Mouse (Mus musculus): ENCODE results near the gene Ccdc127. TPM values are rescaled to one million over a fixed set of nuclear protein-coding genes. Genes with fewer than 3 reads are reported as not detected.

The Ccdc127 gene
- polyA plus RNA-seq (2012; rRNA removed) = 12.2 and 22.0 TPM in 2 replicates
- 49.4 and 50.3 TPM in 2 replicates for polyA plus RNA-seq (2014; fragmentation: Nextera tagmentation; extraction: Ambion mirVana)

DNA sequence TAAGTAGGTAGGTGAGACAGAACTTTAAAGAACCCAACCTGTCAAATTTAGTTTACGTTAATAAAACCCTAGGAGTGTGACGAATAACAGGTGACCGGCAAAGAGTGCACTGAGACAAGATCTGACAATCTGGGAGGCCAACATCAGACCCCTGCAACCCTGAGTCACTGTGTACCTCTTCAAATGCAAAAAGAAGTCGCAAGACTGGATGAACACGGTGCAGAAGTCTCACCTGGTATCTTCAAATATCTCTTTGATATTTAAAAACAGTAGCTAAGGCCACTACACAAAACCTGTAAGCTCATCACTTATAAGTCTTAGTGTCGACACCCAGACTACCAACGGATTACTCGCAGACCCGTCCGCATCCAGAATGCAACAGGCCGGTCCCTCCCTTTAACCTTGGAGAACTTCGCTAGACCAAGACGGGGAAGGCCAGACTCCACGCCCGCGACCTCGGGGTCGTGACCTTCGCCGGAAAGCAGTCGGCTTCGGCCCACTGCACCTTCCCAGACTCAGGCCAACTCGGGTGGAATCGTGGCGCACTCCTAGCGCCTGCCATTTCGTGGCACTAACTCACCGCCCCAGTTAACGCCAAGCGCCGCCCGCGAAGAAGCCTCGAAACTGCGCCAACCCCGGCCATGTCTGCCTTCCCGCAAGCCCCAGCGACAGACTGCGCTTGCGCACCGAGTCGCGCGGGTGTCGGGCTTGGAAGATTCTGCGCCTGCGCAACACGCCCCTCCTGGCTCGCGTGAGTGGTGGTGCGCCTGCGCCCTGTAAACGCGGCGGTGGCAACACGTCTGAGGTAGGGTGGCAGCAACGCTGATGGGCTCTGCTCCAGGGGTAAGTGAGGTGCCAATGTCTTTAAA, at the start of gene Ccdc127, which contains the start of gene Sdha:
Ccdc127 (plus strand) TSS at position 744 of the 869 bp plus-strand sequence.
Sdha (minus strand) TSS at position 715 of the 869 bp plus-strand sequence.
- peak; percentile 95 for DNase-seq (ENCODE audit: low spot score)

DNA sequence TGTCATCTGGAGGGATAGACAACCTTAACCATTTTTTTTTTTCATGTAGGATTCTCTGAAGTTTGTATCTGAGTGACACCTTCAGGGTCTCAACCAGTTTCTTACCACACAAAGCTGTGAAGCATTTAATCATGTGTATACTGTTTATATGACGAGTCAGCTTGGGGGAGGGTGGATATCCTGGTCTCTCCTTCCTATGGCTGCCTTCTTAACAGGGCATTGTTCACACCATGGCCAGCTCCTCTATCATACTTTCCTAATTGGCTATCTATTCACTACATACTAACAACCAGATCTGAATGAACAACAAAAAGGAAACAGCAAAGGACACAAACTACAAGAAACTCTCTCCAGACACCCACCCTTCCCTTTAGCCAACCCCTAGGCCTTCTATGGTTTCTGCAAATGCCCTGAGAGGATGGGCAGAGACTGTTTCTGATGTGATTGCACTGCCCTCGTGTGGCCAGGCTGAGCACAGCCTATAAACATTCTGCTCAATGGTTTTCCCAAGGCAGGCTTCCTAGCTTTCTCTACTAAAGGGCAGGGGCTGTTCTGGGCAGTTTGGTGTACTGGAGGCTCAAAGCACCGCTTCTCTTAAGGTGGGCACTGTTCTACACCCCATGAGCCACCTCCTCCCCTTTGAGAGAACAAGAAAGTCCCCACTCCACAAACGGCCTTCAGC, 49.0 kb upstream of the Ccdc127 start:
- Histone ChIP-seq H3K27ac (replicated peaks; ENCODE audit: low read depth, low read length) (no peak overlapping the region), H3K9ac (ENCODE audit: low read depth, low read length, severe bottlenecking) (no peak overlapping the region), H3K4me3 (replicated peaks; ENCODE audit: low read length) (no peak overlapping the region), H3K4me2 (replicated peaks; ENCODE audit: low read depth, low read length, severe bottlenecking) (no peak overlapping the region), H3K36me3 (ENCODE audit: control insufficient read depth, insufficient read depth, low read length) (peaks cover 36% of the 10 kb centered on the region), H3K4me1 (ENCODE audit: control insufficient read depth, insufficient read depth, low read length) (no peaks in the 10 kb centered on the region), H3K27me3 (ENCODE audit: control insufficient read depth, insufficient read depth, low read length) (no peaks in the 10 kb centered on the region), H3K9me3 (ENCODE audit: control insufficient read depth, low read length) (no peaks in the 10 kb centered on the region)
- peak; percentile 75; the same call in 1 of the 2 replicates for ATAC-seq (ENCODE audit: low FRiP score, low read depth)
- 42% methylated on average over 4 of the region's 4 CpGs for WGBS
- TF ChIP-seq POLR2A (IDR thresholded peaks at IDR 0.05; ENCODE audit: borderline replicate concordance, extremely low read depth, insufficient read depth, insufficient read length) = no peak
- DNase-seq (ENCODE audit: low spot score) = peak; percentile 75

More for the DNA sequence above, at the start of gene Ccdc127, which contains the start of gene Sdha:
- Histone ChIP-seq H3K4me3 (replicated peaks; ENCODE audit: low read length) (peak within 1 kb of the TSS; percentile 86), H3K36me3 (ENCODE audit: control insufficient read depth, insufficient read depth, low read length) (0 out of 2 replicates have a peak, but pooled peaks cover under 1% of the 10 kb centered on the region), H3K27me3 (ENCODE audit: control insufficient read depth, insufficient read depth, low read length) (no peaks in the 10 kb centered on the region), H3K9ac (ENCODE audit: low read depth, low read length, severe bottlenecking) (peak within 1 kb of the TSS; percentile 87), H3K4me1 (ENCODE audit: control insufficient read depth, insufficient read depth, low read length) (peaks cover 11% of the 10 kb centered on the region), H3K27ac (replicated peaks; ENCODE audit: low read depth, low read length) (peak within 1 kb of the TSS; percentile 67), H3K9me3 (ENCODE audit: control insufficient read depth, low read length) (no peaks in the 10 kb centered on the region), H3K4me2 (replicated peaks; ENCODE audit: low read depth, low read length, severe bottlenecking) (peak within 1 kb of the TSS; percentile 59)
- peak; percentile 96 for ATAC-seq (ENCODE audit: low FRiP score, low read depth)
- TF ChIP-seq POLR2A (IDR thresholded peaks at IDR 0.05; ENCODE audit: borderline replicate concordance, extremely low read depth, insufficient read depth, insufficient read length) = peak; percentile 94
- WGBS = 1% methylated on average over 57 of the region's 57 CpGs

DNA sequence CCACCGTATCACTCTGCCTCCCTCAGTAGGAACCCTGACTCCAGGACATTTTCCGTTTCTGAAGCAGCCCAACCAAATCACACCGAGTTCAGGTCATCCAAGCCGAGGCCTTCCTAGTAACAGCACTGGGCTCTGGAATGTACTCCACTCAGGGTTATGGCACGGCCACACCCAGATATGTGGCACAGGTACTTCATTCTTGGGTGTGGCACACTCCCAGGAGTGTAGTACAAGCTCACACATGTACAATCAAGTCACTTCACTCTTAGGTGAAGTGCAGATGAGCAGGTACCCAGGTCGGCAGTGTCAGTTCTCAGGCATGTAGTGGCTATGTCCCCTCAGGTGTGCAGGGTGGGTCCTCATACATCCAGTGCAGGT, 48.5 kb upstream of the Ccdc127 start:
- TF ChIP-seq POLR2A (IDR thresholded peaks at IDR 0.05; ENCODE audit: borderline replicate concordance, extremely low read depth, insufficient read depth, insufficient read length) = no peak
- DNase-seq (ENCODE audit: low spot score) (no peak), ATAC-seq (ENCODE audit: low FRiP score, low read depth) (no peak; the same call in 1 of the 2 replicates)
- H3K4me1 ChIP-seq (ENCODE audit: control insufficient read depth, insufficient read depth, low read length) = no peaks in the 10 kb centered on the region
- peaks cover 41% of the 10 kb centered on the region for H3K36me3 ChIP-seq (ENCODE audit: control insufficient read depth, insufficient read depth, low read length)
- H3K9ac ChIP-seq (ENCODE audit: low read depth, low read length, severe bottlenecking) = no peak overlapping the region
- no peak overlapping the region for H3K4me3 ChIP-seq (replicated peaks; ENCODE audit: low read length)
- no peaks in the 10 kb centered on the region for H3K27me3 ChIP-seq (ENCODE audit: control insufficient read depth, insufficient read depth, low read length)
- H3K9me3 ChIP-seq (ENCODE audit: control insufficient read depth, low read length) = no peaks in the 10 kb centered on the region
- no peak overlapping the region for H3K27ac ChIP-seq (replicated peaks; ENCODE audit: low read depth, low read length)
- 72% methylated on average over 6 of the region's 6 CpGs for WGBS
- H3K4me2 ChIP-seq (replicated peaks; ENCODE audit: low read depth, low read length, severe bottlenecking) = no peak overlapping the region

DNA sequence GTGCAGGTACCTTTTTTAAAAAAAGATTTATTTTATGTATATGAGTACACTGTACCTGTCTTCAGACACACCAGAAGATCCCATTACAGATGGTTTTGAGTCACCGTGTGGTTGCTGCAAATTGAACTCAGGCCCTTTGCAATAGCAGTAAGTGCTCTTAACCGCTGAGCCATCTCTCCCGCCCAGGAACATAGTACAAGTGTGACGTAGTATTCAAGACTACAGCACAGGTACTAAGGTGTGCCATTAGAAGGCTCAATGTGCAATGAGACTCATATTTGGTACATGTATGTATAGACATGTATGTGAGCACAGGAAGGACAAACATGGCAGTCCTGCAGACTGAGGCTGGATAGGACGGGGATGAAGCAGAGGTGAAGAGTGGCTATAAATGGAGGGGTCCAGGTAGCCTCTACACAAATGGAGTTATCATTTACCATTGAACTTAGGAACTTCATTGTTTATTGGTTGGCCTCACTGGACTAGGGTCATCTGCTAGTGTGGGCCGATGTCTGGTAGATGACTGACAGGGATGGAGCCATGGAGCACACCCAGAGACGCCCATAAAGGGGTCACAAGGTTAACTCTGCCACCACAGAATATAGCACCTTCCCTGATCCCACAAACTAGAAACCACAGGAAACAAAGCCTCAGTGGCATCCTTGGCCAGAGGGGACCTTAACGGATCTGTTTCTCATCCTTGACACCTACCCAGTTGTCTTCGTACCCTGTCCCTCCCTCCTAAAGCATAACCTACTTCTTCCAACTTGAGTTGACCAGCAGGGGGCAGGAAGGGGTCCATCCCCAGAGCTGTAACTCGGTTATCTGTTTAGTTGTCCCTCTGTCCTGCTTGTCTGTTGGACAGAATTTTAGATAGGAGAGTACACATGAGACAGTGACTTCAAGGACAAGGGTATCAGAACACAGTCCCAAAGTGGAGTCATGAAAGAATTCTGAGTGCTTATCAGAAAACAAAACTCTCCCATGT, 47.8 kb upstream of the Ccdc127 start:
- Histone ChIP-seq H3K4me2 (replicated peaks; ENCODE audit: low read depth, low read length, severe bottlenecking) (no peak overlapping the region), H3K27ac (replicated peaks; ENCODE audit: low read depth, low read length) (no peak overlapping the region), H3K36me3 (ENCODE audit: control insufficient read depth, insufficient read depth, low read length) (peaks cover 48% of the 10 kb centered on the region), H3K4me1 (ENCODE audit: control insufficient read depth, insufficient read depth, low read length) (no peaks in the 10 kb centered on the region), H3K27me3 (ENCODE audit: control insufficient read depth, insufficient read depth, low read length) (no peaks in the 10 kb centered on the region), H3K9ac (ENCODE audit: low read depth, low read length, severe bottlenecking) (no peak overlapping the region; the same call in 1 of the 2 replicates), H3K4me3 (replicated peaks; ENCODE audit: low read length) (no peak overlapping the region), H3K9me3 (ENCODE audit: control insufficient read depth, low read length) (no peaks in the 10 kb centered on the region)
- no peak for DNase-seq (ENCODE audit: low spot score)
- 80% methylated on average over 10 of the region's 10 CpGs for WGBS
- ATAC-seq (ENCODE audit: low FRiP score, low read depth) = no peak
- TF ChIP-seq POLR2A (IDR thresholded peaks at IDR 0.05; ENCODE audit: borderline replicate concordance, extremely low read depth, insufficient read depth, insufficient read length) = no peak
